Mouse (Mus musculus) frontal cortex, postnatal 10 days (tissue): ENCODE measurements around the gene Tspear.
"Not testable (repeated sequence)": the region's sequence is repeated elsewhere in the genome, so short reads cannot be mapped to it uniquely, and the experiment has no call there.

Source experiments
- DNase-seq, 2 experiments: peaks; one replicate each; pipeline ENCODE4 v3.0.0; 2022; ENCODE audit warnings: low spot score in 2 of 2, mixed read lengths in 1 of 2

The Tspear gene

DNA sequence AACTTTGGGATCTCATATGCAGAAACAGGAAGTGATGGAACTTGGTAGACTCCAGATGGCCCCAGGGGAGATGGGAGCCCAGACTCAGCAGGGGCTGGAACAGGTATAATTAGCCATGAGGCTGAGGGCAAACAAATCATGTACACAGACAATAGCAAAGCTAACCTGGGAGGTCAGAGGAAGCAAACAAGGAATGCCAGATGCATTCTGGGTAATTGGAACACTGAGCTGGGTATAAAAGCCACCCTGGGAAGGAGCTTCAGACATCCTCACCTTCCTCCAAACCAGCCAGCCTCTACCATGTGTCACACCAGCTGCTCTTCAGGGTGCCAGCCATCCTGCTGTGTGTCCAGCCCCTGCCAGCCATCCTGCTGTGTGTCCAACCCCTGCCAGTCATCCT is 24.8 kb downstream of the Tspear start, which contains the start of gene Gm10024:
TSS of gene Gm10024 (plus strand) at position 301 of the 400 bp plus-strand sequence.
- not testable (repeated sequence) for DNase-seq

DNA sequence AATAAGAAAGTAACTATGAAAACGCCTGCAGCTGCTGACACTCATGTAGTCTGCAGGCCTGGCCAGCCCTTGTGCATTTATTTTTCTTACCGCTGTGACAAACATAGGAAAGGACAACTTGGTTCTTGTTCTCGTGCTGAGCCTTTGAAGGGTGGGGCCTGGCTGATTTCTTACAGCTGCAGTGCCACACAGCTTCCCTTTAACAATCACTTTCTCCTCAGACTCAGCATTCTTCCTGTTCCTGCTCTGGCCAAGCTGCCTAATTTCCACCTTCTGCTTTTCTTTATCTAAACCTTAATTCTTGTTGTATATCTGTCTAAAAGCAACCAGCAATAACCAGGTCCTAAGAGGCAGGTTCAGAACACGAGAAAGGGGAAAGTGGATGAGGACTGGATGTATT is 27.4 kb downstream of the Tspear start:
- DNase-seq, result no peak

DNA sequence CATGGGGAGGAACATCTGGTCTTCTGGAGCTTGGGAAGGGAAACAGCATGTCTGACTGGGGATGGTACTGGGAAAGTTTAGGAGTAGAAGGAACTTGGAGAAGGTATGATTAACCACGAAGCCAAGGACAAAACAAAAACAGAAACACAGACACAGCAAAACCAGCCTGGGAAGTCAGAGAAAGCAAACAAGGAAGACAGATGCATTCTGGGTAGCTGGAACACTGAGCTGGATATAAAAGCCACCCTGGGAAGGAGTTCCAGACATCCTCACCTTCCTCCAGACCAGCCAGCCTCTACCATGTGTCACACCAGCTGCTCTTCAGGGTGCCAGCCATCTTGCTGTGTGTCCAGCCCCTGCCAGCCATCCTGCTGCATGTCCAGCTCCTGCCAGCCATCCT is 29.1 kb downstream of the Tspear start, which contains the start of gene Gm10142:
TSS of gene Gm10142 (plus strand) at position 301 of the 400 bp plus-strand sequence.
- no peak for DNase-seq

DNA sequence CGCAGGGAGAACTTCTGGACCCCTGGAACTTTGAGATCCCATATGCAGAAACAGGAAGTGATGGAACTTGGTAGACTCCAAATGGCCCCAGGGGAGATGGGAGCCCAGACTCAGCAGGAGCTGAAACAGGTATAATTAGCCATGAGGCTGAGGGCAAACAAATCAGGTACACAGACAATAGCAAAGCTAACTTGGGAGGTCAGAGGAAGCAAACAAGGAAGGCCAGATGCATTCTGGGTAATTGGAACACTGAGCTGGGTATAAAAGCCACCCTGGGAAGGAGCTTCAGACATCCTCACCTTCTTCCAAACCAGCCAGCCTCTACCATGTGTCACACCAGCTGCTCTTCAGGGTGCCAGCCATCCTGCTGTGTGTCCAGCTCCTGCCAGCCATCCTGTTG is 33.9 kb downstream of the Tspear start, which contains the start of gene Krtap12-1:
TSS of gene Krtap12-1 (plus strand) at position 301 of the 400 bp plus-strand sequence.
- DNase-seq, result not testable (repeated sequence)

DNA sequence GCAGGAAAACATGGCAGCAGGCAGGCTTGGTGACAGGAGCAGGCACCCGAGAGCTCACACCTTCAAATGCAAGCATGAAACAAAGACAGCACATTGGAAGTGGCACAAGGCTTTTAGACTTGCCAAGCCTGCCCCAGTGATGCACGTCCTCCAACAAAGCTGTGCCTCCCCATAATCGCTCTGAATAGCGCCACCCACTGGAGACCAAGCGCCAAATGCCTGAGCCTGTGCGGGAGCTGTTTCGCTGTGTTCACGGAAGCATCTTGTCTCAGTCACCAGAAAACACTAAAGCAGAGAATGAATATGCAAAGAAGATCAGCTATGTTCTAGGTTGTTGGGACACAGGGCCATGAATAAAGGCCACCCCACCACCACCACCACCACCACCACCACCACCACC is 38.5 kb downstream of the Tspear start:
- DNase-seq, result no peak

DNA sequence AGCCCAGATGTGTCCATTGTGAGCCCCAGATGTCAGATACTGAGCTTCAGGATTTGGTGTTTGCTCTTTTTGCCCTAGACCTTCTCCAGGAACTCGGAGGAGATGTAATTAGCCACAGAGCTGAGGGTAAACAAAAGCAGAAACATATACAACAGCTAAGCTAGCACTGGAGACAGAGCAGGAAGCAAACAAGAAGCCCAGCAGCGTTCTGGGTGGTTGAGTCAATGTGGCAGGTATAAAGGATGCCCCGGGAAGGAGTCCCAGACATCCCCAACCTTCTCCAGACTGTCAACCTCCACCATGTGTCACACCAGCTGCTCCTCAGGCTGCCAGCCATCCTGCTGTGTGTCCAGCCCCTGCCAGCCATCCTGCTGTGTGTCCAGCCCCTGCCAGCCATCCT is 39.8 kb downstream of the Tspear start, which contains the start of gene Gm10100:
TSS of gene Gm10100 (plus strand) at position 301 of the 400 bp plus-strand sequence.
- no peak for DNase-seq

DNA sequence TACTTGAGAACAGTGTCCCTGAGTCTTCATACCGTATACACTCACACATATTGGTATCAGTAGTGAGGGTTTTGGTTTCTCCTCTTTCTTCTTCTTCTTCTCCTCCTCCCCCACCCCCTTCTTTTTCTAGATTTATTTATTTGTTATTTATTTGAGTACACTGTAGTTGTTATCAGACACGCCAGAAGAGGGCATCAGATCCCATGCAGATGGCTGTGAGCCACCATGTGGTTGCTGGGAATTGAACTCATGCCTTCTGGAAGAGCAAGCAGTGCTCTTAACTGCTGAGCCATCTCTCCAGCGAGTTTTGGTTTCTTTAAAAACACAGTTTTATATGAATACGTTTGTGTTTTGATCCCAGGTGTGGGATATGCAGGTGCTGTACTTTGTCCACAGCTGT is 41.9 kb downstream of the Tspear start:
- no peak for DNase-seq

DNA sequence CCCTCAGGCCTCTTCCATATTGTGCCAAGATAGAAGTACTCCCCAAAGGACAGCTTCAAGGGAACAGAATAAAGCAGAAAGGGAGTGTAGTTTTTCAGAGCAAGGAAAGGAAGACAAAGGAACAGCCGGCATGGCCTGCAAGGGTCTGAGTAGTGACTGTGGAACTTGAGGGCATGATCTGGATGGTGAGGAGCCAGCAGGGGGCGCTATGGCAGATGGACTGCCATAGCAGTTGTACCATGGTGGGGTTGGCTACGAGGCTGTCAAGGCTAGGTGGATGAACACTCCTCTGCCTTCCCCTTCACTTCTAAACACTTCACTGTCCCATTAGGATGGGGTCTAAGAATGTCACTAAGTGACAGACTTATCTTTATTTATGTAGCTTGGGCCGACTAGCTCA is 42.9 kb downstream of the Tspear start:
- no peak for DNase-seq

DNA sequence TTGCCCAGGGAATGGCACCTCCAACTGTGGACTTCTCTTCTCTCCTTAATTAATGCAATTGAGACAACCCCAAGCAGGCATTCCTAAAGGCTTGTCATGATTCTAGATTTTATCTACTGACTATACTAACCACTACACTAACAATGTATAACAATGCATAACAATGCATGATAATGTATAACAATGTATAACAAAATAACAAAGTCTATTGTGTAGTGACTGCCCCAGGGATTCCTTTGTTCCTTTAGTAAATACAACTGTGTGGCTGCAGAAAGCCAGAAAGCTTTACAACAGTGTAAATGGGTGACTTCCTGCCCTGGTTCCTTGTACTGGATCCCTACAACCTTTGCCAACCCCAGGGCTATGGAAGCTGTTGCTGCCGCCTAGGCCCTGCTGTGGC is 49.6 kb downstream of the Tspear start:
- DNase-seq, result no peak

DNA sequence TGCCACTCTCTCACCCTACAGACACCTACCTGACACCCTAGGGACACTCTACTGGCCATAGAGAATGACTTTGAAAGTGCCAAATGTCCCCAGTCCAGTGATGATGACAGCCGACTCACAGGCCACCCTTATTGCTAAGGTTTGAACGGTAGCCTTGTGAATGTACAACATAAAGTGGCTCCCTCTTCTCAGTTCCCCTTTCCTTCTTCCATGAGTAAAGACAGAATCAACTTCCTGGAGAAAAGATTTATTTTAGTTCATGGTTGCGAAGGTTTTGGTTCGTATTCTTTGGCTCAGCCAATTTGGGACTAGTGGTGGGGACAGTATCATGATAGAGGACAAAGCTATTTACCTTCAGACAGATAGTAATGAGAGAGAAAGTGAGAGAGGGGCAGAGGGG is 52.6 kb downstream of the Tspear start:
- DNase-seq, result no peak

DNA sequence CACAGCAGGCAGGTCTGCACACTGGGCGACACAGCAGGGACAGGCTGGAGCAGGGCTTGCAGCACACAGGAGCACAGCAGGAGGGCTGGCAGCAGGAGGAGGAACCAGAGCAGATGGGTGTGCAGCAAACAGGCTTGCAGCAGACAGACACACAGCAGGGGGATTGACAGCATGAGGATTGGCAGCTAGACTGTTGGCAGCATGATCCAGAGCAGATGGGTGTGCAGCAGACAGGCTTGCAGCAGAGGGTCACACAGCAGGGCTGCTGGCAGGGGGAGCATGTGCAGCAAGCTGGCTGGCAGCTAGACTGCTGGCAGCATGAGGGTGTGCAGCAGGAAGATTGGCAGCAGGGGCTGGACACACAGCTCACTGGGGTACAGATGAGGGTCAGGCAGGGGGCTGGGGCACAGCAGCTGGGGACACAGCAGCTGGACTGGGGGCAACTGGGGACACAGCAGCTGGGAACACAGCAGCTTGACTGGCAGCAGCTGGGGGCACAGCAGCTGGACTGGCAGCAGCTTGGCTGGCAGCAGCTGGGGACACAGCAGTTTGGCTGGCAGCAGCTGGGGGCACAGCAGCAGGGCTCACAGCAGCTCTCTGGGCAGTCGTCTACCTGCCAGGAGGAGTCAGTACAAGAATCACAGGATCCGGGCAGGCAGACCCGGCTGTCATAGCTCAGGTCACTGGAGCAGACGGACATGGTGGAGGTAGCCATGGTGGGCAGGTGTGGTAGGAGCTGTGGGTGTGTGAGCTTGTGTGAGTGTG is 55.7 kb downstream of the Tspear start, which contains the start of gene Gm18596:
TSS of gene Gm18596 (minus strand) at position 715 of the 765 bp plus-strand sequence.
- not testable (repeated sequence) for DNase-seq

DNA sequence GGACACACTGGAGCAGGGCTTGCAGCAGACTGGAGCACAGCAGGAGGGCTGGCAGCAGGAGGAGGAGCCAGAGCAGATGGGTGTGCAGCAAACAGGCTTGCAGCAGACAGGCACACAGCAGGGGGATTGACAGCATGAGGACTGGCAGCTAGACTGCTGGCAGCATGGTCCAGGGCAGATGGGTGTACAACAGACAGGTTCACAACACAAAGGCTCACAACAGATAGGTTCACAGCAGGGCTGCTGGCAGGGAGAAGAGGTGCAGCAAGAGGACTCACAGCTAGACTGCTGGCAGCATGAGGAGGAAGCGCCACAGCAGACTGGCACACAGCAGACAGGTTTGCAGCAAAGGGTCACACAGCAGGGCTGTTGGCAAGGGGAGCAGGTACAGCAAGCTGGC is 64.3 kb downstream of the Tspear start:
- not testable (repeated sequence) for DNase-seq

DNA sequence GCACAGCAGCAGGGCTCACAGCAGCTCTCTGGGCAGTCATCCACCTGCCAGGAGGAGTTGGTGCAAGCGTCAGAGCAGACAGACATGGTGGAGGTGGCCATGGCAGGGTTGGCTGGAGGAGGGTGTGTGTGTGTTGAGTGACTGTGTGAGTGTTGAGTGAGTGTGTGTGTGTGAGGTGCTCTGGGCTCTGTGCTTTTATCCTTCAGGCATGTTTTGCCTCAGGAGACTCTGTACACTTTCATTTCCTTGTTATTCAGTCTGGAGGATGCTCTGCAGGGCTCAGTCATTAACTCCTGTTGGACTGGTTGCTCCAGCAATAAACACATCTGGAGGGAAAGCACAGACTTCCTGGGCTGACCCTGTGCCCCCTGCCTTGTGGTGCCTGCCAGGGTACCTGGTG is 64.9 kb downstream of the Tspear start, which contains the start of gene Gm9736:
TSS of gene Gm9736 (minus strand) at position 101 of the 400 bp plus-strand sequence.
- DNase-seq, result not testable (repeated sequence)

DNA sequence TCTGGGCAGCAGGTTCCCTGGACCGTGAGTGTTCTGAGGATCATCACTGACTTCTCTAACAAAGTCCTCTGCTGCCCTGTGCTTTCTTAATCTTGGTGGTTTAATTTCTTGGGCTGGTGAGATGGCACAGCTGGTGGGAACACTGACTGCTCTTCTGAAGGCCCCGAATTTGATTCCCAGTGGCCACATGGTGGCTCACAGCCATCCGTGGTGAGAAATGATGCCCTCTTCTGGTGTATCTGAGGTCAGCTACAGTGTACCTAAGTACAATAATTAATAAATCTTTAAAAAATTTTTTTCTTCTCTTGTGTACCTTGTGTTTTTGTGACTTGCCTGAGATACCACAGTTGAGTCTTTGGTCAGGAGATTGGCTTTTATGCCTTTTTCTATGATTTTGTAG is 65.9 kb downstream of the Tspear start:
- DNase-seq, result not testable (repeated sequence)

DNA sequence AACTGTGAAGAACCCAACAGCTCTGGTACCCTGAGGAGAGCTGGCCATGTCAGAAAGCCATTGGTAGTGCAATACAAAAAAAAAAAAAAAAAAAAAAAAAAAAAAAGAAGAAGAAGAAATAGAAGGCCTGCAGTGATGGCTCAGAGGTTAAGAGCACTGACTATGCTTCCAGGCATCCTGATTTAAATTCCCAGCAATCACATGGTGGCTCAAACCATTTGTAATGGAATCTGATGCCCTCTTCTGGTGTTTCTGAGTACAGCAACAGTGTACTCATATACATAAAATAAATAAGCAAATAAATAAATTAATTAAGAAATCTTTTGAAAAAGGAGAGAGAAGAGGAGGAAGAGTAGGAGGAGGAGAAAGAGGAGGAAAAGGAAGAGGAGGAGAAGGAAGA is 67.1 kb downstream of the Tspear start:
- DNase-seq, result no peak

DNA sequence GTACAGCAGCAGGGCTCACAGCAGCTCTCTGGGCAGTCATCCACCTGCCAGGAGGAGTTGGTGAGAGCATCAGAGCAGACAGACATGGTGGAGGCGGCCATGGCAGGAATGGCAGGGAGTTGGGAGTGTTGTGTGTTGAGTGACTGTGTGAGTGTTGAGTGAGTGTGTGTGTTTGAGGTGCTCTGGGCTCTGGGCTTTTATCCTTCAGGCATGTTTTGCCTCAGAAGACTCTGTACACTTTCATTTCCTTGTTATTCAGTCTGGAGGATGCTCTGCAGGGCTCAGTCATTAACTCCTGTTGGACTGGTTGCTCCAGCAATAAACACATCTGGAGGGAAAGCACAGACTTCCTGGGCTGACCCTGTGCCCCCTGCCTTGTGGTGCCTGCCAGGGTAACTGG is 73.2 kb downstream of the Tspear start, which contains the start of gene Gm3233:
TSS of gene Gm3233 (minus strand) at position 101 of the 400 bp plus-strand sequence.
- not testable (repeated sequence) for DNase-seq

DNA sequence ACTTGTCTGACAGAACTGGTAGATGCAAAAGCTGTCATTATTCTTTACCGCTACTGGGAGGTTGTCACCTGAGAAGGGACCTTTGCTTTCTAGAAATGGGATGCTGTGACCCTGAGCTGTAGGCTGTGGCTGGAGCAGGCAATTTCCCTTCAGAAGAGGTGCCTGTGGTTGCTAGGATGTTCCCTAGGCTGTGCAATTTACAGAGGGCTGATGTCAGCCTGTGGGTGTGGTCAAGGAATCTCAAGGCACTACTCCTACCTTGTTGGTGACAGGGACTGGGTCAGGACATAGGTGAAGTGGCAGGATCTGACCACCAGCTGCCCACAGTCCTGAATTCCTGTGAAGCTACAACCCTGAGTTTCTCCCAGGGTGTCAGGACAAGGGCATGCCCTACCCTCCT is 83.4 kb downstream of the Tspear start:
- DNase-seq, result no peak

DNA sequence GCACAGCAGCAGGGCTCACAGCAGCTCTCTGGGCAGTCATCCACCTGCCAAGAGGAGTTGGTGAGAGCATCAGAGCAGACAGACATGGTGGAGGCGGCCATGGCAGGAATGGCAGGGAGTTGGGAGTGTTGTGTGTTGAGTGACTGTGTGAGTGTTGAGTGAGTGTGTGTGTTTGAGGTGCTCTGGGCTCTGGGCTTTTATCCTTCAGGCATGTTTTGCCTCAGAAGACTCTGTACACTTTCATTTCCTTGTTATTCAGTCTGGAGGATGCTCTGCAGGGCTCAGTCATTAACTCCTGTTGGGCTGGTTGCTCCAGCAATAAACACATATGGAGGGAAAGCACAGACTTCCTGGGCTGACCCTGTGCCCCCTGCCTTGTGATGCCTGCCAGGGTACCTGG is 84.9 kb downstream of the Tspear start, which contains the start of gene Gm3238:
TSS of gene Gm3238 (minus strand) at position 101 of the 400 bp plus-strand sequence.
- not testable (repeated sequence) for DNase-seq

DNA sequence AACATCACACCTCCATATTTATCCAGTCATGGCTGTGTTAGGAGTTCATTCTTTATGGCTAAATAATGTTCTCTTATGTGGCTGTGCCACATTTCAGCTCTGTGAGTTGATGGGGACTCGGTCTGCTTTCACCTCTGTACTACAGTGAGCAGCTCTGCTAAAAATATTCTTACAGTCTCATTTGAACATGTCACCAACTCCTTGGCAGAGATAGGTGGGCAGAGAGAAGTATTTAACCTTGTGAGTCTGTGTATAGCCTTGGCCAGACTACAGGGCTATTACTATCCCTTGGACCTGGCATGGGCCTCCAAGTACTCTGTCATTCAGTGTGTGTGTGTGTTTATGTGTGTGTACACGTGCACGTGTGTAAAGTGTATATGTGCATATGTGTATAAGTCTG is 85.8 kb downstream of the Tspear start:
- not testable (repeated sequence) for DNase-seq

DNA sequence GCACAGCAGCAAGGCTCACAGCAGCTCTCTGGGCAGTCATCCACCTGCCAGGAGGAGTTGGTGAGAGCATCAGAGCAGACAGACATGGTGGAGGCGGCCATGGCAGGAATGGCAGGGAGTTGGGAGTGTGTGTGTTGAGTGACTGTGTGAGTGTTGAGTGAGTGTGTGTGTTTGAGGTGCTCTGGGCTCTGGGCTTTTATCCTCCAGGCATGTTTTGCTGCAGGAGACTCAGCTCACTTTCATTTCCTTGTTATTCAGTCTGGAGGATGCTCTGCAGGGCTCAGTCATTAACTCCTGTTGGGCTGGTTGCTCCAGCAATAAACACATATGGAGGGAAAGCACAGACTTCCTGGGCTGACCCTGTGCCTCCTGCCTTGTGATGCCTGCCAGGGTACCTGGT is 90.5 kb downstream of the Tspear start, which contains the start of gene Gm7138:
TSS of gene Gm7138 (minus strand) at position 101 of the 400 bp plus-strand sequence.
- DNase-seq, result not testable (repeated sequence)

DNA sequence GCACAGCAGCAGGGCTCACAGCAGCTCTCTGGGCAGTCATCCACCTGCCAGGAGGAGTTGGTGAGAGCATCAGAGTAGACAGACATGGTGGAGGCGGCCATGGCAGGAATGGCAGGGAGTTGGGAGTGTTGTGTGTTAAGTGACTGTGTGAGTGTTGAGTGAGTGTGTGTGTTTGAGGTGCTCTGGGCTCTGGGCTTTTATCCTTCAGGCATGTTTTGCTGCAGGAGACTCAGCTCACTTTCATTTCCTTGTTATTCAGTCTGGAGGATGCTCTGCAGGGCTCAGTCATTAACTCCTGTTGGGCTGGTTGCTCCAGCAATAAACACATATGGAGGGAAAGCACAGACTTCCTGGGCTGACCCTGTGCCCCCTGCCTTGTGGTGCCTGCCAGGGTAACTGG is 96.1 kb downstream of the Tspear start, which contains the start of gene Gm3250:
TSS of gene Gm3250 (minus strand) at position 101 of the 400 bp plus-strand sequence.
- DNase-seq, result not testable (repeated sequence)

DNA sequence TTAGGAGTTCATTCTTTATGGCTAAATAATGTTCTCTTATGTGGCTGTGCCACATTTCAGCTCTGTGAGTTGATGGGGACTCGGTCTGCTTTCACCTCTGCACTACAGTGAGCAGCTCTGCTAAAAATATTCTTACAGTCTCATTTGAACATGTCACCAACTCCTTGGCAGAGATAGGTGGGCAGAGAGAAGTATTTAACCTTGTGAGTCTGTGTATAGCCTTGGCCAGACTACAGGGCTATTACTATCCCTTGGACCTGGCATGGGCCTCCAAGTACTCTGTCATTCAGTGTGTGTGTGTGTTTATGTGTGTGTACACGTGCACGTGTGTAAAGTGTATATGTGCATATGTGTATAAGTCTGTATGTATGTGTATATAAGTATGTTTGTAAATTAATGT is 97.0 kb downstream of the Tspear start:
- DNase-seq, result not testable (repeated sequence)

DNA sequence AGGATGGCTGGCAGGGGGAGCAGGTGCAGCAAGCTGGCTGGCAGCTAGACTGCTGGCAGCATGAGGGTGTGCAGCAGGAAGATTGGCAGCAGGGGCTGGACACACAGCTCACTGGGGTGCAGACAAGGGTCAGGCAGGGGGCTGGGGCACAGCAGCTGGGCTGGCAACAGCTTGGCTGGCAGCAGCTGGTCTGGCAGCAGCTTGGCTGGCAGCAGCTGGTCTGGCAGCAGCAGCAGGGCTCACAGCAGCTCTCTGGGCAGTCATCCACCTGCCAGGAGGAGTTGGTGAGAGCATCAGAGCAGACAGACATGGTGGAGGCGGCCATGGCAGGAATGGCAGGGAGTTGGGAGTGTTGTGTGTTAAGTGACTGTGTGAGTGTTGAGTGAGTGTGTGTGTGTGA is 101.5 kb downstream of the Tspear start, which contains the start of gene Gm7137:
TSS of gene Gm7137 (minus strand) at position 325 of the 400 bp plus-strand sequence.
- not testable (repeated sequence) for DNase-seq
